Mouse (Mus musculus): ENCODE results near the gene Klhl5.

Klhl5 gene

DNA sequence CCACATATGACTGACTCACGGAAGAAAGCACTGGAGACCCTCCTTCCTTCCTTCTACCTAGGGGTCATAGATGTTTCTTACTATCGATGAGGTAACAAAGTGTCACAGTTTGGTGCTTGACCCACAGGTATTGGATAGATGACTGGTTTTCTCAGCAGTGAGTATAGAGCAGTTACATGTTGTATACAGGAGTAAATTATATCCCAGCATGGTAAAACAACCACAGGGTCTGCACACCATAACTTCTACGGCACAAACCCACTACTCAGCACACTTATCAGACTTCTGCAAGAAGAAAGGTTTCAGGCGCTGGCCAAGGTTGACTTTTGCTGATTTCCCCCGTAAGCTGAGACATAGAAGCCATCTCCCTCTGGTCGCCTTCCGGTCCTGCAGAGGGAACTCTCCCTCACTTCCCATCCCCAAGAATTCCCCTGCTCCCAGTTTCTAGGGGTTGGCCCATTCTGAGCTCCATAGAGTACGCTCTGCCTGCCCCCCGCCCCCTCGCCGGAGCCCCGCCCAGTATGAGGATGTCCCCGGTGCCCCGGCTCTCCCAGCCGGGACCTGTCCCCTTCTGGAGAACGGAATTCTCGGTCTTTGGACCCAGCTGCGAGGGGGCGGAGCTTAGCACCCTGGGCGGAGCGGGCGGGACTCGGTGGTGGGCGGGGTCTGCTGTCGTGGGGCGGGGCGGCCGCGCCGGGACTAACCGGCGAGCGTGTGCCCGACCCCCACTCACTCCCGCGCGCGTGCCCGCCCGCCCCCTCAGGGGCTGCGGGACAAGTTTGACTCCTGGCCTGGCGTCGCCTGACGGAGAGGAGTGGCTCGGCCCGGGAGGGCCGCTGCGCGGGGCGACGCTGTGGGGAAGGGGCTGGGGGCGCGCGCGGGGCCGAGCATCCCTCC is at the start of gene Klhl5:
Gene Klhl5, plus strand, starts transcription at position 664 of the 897 bp plus-strand sequence.
- peak; percentile 87 for DNase-seq

DNA sequence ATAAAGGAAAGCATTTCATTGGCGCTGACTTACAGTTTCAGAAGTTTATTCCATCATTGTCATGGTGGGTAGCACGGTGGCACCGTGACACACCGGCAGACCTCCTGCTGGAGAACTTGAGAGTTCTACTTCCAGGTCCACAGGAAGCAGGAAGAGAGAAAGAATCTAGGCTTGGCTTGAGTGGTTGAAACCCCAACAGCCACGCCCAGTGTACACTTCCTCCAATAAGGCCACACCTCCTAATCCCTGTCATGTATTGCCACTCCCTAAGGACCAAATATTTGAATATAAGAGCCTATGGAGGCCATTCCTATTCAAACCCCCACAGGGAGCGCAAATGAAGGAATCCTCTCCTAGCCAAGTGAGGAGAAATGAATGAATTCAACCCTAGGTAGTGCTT is 49.7 kb upstream of the Klhl5 start:
- no peak for DNase-seq

GRCm38 (mm10) chr5:65059806-65060205 is 47.5 kb upstream of the Klhl5 start:
- no peak for DNase-seq

DNA sequence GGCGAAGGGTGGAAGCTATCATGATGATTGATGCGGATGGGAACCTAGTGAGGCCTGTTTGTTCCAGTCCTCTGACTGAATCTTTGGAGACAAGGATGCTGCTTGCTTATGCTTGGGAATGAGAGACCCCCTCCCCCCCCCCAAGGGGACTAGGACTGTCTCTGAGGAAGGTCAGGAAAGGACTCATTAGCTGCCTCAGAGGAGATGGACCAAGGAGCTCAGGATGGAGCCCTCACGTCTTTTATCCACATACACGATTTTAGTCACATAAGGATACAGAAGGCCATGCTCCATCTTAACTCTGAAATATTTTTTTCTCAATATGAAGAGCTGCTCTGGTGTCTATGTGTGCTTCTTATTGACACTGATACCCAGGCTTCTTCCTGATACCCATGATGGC is 45.1 kb upstream of the Klhl5 start:
- DNase-seq, result no peak

DNA sequence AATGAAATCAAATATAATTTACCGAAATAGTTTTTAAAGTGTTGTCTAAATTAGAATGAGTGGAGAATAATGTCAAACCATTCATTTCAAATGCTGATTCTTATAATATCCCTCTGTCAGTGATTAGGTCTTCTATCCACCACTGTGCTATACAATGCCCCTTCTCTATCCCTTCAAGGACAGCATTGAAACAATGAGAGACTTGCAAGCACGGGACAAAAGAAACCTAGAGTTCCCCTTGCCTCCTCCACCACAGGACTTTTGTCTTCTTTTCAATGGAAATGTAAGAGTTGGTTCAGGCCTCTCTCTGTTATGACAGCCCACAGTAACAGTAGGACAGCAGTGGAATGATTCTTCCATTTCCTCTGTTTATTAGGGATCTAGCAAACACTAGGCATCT is 44.1 kb upstream of the Klhl5 start:
- DNase-seq, result no peak

- DNase-seq, result no peak
Observed at GRCm38 (mm10) chr5:65068166-65068565, 39.2 kb upstream of the Klhl5 start.

DNA sequence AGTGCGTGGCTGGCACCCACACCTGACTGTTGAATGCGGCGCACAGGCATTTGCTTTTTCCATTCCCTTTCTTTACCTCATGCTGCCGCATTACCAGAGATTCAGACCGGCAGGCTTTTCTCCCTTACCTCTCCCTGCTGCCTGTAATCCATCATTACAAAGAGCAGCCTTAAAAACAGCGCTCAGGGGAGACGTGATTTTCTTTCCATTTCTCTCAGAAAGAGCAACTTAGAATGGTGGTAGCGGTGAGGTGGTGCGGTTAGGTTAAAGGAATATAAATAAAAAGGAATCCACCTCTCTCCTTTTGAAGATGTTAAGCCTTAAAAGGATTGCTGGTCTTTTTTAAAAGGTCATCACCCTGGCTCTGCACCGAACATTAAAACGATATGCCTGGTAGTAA is 37.5 kb upstream of the Klhl5 start:
- DNase-seq, result no peak

- DNase-seq, result no peak
Observed at GRCm38 (mm10) chr5:65071689-65072118, 35.6 kb upstream of the Klhl5 start.

- DNase-seq, result no peak
Observed at GRCm38 (mm10) chr5:65073247-65073646, 34.1 kb upstream of the Klhl5 start.

DNA sequence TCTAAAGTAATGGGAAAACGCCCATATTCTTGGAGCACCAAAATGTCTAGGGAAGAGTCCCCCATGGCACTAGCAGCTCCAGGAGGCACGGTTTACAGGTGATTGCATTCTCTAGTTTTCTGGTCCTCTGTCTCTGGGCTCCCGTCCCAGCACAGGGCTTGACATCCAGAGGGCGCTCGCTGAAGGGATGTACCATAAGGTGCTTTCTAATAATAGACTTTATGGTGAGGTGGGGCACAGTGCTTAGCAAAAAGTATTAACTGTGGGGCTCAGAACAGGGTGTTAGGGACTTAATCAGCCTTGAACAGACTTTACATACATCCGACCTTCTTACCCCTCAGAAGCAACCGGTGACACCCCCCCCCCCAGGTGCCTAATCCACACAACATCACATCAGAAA is 32.6 kb upstream of the Klhl5 start:
- no peak for DNase-seq

DNA sequence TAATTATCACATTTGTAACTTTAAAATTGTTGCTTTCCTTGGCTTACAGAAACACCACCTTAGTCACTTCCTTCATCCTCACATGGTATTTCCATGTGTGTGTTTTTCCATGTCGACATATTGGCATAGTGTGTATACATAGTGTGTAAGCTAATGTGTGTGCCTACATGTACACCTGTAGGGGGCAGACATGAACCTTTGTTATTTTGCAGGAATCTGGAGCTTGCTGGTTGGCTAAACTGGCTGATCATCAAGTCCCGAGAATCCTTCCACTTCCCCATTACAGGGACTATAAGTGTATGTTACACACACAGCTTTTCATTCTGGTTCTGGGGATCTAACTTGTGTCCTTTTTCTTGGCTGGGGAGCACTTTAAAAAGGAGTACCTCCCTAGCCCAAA is 31.3 kb upstream of the Klhl5 start:
- no peak for DNase-seq

DNA sequence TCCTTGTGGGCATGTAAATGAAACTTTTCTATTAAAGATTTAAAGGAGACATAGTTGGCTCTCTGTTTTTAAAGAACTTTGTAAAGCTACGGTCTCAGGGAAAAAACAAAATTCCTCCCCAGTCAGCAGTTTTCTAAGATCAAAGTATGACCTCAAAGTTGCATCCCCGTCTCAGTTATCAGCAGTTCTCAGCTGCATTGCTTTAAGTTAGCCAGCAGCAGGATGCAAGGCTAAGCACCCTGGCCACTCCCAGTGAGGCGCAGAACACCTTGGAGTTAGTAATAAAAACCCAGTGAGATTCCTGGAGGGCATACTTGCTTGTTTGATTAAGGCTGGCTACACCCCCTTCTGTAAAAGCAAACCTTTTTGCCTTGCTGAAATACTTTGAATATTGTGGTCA is 30.6 kb upstream of the Klhl5 start:
- no peak for DNase-seq

GRCm38 (mm10) chr5:65078081-65078480 is 29.3 kb upstream of the Klhl5 start:
- DNase-seq, result no peak

DNA sequence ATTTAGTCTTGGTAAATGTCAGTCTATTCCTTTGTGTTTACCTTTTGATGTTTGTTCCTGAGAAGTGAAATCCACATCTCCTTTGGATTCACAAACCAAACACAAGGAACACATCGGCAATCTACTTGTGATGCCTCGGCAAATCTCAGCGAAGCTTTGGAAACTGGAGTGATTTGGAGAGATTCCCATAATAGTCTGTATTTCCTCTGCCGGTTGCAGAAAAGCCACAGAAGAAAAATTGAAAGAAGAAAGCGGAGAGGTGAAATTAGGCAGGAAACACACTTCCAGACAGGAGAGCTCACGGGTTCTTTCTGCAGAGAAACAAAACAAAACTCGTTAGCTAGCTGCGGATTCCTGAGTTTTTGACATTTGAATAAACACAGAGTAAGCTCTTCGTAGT is 27.5 kb upstream of the Klhl5 start:
- DNase-seq, result no peak

DNA sequence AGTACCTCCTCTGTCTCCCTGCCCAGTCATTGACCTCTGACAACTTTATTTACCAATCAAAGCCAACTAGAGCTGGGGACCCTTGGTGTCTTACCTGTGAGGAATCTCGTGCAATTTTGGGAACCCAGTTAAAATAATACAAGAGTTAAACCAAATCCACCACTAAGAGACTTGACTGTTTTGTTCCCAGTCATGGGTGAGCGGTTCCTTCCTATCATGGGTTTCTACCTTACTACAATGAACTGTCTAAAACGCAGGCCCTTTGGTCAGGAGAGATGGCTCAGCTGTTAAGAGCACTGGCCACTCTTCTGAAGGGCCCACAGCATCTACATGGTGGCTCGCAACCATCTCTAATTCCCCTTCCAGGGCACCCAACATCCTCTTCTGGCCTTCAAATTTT is 25.5 kb upstream of the Klhl5 start:
- DNase-seq, result no peak

GRCm38 (mm10) chr5:65086522-65086921 is 20.8 kb upstream of the Klhl5 start:
- DNase-seq, result no peak

DNA sequence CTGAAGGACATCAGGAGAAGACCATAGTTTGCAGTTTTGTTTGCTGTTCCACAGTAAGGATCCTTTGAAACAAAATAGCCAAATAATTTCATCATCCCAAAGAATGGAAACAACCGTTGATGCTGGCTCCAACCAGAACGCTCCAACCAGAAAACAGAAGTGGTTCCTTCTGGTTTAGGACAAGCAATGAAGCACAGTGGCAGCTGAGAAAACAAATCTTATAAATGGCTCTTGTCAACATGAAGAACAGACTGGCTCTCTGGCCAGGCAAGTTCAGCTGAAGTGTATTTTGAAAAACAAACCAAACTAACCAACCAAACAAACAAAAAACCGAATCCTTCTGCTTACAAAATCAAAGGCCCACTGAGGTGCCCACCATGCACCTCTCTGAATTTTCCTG is 17.6 kb upstream of the Klhl5 start:
- no peak for DNase-seq

GRCm38 (mm10) chr5:65091184-65091858 is 16.0 kb upstream of the Klhl5 start:
- DNase-seq, result no peak

DNA sequence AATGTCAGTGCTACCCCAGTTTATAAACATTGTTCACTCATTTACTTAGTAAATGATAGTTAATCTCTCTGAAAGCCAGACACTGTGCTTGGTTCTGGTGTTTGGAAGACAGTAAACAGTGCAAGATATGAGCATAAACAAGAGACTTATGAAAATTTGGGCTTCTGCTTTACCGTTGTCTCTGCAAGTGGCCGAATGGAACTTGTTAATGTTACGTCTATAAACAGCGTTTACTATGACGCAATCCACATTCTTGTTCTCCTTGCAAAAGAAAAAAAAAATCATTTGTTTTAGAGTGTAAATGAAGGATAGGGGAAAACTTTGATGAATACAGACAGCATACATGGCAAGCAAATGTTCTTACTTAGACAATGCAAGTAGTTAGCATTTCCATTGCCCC is 15.4 kb upstream of the Klhl5 start, which contains the start of gene Tmem156:
Gene Tmem156, minus strand, starts transcription at position 212 of the 400 bp plus-strand sequence.
- no peak for DNase-seq

DNA sequence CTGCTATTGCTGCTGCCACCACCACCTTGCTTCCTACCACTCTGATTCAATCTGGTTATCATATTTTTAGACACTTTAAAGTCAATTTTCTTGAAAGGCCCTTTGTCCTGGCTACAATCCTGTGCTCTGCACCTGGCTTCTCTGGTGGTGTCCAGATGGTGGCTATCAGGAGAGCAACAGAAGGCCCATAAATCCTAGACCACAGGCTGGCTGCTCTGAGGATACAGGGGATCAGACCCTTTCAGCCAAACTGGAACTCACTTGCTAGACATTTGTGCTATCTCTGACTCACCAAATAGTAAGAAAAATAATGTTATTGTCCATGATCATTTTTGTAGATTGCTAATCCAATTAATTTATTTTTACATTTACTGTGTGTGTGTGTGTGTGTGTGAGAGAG is 13.6 kb upstream of the Klhl5 start:
- DNase-seq, result no peak

DNA sequence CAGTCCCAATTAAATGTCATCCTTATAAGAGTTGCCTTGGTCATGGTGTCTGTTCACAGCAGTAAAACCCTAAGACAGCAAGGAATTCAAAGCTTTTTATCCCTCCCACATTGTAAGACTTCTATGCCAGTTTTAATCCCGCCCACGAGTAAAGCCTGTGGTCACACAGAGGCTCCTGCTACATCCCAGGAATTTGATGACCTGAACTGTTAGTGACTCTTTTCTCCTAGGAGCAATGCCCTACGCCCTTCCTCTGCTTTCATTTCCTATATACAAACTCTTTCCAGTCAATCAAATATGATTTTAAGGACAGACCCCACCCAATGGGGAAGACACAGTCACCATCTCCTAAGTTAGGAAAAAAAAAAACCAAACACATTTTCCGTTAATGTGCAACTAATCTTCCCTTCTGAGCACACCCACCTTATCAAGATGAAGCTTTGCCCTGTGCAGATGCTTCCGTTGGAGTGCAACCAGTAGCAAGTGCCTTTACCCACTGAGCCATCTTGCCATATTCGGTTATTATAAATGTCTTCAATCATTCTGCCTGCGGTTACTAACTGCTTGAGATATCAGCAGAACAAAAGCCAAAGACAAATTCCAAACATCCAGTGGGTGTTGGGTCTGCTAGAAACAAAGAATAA is 12.3 kb upstream of the Klhl5 start:
- DNase-seq, result no peak

DNA sequence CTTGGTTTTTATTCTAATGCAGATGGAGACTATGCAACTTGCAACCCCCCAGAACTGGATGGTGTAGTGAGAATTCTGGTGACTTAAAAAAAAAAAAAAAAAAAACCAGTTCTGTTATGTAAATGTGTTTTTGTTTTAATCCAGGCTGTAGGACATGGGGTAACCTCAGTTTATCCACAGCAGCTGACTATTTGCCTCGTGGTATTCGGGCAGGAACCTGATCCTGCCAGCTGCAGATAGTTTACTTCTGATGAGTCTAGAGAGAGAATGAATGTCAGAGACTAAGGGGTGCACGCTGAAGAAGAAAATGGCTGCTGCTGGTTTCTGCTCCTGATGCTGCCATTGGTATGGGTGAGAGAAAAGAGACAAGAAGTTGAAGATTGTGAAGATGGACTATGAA is 11.3 kb upstream of the Klhl5 start:
- no peak for DNase-seq

DNA sequence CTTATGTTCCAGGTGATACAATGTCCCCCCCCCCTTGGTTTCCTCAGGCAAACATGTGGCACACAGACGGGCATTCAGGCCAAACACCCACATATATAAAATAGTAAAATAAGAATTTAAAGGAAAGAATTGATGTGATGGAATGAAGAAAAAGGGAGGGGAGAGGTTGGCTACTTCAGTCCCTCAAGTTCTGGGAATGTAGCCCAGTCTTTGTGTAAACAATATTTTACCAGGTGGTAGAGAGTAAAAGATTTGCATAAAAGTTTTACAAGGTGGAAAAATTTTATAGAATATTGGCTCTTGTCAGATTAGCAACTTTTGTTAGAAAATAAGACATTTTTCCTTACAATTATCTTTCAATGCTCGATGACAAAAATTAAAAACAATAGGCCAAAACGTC is 10.5 kb upstream of the Klhl5 start:
- no peak for DNase-seq

DNA sequence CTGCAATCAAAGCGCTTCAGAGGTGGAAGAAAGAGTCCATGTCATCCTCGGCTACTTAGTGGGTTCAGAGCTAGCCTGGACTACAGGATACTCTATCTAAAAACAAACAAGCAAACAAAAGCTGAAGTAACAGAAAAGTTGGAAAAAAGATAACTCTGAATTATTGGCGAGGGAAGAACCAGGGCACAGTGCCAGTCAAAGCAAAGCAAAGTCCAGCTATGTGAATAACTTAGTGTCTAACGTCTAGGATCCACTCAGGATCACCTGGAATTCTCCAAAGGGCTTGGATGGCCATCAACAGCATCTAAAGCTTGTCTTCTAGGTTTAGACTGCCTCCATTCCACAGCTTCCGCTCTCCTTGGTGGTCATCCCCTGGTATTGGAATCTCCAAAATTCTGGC is 9.9 kb upstream of the Klhl5 start:
- DNase-seq, result no peak
